Mouse (Mus musculus): ENCODE measurements around the gene Gm11084.

Gm11084 gene

DNA sequence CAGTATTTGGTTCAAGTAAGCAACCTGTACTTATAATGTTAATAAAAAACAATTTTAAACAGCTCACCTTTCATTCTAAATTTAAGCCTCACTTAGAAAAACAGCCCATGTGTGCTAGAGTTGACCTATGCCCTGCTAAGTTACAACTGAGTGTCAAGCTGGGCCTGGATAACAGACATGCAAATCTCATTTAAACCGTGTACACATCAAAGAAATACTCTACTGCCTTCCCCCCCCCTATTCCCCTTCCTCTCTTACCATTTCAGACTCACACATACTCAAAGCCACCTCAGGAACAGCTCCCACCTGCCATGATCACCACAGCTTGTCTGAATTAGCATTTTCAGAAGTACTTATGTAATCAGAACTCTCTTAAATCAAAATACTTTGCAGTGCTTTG lies 50.6 kb downstream of the Gm11084 start:
- DNase-seq (ENCODE audit: low spot score), result no peak

DNA sequence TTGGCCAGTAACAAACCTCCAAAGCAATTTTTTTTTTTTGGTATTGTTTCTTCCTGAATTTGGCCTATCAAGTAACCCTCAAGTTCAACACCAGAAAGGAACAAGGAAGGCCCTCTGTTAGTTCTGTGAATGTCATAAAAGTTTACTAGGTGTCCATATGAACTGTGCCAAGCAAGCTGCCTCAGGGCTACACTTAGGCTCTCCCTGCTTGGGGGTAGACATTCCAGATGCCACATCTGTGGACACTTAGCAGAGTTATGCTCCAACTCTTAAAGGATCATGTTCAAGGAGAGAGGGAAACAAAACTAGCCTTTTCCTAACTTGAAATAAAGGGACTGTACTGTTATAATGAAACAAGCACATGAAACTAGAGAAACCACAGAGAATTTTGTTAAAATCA lies 54.3 kb downstream of the Gm11084 start:
- no peak for DNase-seq (ENCODE audit: low spot score)

DNA sequence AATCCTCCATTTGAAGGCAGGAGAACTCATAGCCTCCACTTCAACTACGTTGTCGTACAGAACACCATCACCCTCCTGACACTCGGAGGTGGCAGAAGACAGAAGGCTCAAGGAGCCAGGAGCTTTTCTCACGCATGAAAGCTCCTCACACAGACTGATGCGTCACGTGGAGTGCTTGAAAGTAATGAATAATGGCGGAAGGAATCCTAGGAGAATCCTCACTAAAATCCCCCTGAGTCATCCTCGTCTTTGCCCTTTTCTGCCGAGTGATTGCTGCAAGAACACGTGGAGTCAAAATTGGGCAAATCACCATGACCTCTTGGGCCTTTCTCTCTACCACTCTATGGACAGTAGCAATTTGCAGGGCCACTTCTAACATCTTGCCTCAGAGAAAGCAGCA lies 61.5 kb downstream of the Gm11084 start:
- no peak for DNase-seq (ENCODE audit: low spot score)

Measured in c-Kit-positive CD71-positive TER-119-positive erythroid progenitor cells, embryonic 14.5 days (primary cell).